Mouse (Mus musculus) fibroblast of lung, adult 2 months (primary cell): ENCODE data around the gene Adat1.

ENCODE experiments used
- DNase-seq: peaks from one replicate; pipeline ENCODE4 v3.0.0-alpha.2; 2011; ENCODE audit warnings: low read depth

Adat1 gene

DNA sequence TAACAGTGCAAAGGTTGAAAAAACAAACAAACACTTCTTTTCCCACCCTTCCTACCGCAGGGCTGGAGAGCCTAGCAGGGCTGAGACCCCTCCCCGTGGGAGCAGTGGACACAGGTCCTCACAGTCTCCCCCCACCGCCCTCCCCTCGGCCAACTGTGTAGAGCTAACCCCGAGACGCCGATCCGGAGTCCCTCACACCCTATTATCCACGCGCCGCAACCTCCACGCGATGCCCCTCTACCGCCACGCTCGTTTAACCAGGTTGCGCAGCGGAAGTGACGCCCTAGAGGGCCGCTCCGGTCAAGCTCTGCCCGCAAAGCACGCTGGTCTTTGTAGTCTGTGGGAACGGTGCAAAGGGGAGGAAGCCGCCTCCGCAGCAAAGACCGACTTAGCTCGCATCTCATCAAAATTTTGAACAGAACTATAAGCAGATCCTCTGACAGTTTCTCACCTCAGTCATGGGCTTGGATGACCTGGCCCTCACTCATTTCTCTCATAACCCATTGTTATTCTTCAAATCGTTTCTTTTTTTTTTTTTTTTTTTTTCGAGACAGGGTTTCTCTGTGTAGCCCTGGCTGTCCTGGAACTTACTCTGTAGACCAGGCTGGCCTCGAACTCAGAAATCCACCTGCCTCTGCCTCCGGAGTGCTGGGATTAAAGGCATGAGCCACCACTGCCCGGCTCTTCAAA lies at the start of gene Adat1:
Adat1 (minus strand) TSS at position 290 of the 690 bp plus-strand sequence.
- DNase-seq = peak; percentile 57

DNA sequence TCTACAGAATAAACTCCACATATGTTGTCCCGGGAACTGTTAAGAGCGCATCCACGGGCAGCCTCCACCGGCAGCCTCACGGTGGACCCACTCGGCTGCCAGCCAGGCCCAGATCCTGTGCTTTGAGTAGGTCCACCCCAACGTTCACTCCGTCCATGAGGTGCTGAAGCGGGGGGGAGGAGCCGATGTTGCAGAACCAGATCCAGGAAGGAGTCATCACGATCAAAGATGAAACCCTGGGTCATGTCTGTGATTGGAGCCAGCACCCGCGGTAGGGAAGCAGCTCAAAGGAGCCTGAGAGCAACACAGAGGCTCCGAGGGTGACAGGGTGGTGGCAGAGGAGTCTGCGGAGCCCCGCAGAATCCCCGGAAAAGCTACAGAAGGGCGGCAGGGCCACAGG lies 45.4 kb upstream of the Adat1 start:
- no peak for DNase-seq

DNA sequence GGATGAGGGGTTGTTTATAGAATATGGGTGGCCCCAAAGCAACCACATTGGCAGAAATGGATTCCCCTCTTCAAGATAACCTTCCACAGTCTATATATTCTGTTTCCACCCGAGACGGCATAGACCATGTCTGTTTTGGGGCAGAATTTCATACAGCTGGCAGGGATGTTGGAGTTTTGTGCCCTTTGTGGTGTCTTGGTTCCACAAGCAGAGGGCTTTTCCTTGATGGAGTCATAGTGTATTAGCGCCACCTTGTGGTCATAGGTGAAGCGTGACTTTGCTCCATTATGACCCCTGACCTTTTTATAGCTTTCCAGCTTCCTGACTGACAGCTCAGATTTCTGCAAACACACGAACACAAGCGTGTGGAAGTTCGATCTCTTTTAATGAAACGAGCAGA lies 42.5 kb upstream of the Adat1 start:
- peak; percentile 43 for DNase-seq

DNA sequence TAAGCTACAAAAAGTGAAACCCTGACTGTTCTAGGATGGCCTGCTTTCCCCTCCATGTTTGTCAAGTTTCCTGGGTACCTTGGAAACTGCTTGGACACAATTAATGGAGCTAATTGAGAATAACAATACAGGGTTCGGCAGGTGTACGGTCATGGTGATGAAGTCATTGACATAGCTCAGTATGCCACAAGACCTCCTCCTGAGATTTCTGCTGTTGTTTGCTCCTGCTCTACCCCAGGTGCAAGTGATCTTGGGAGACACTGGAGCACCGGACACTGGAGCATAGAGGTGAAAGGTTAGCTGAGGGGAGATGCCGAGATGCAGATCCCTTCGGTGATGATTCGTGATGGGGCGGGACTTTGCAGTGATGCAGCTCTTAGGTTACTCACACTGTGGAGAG lies 41.0 kb upstream of the Adat1 start:
- DNase-seq = no peak

DNA sequence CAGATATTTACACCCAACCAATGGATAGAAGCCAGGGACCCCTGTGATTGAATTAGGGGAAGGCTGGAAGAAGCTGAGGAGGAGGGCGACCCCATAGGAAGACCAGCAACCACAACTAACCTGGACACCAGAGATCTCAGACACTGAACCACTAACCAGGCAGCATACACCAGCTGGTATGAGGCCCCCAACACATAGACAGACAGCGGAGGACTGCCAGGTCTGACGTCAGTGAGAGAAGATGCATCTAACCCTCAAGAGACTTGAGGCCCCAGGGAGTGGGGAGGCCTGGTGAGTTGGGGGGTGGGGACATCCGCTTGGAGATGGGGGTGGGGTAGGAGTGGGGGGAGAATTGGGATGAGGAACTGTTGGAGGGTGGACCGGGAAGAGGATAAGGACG lies 38.6 kb upstream of the Adat1 start:
- no peak for DNase-seq

DNA sequence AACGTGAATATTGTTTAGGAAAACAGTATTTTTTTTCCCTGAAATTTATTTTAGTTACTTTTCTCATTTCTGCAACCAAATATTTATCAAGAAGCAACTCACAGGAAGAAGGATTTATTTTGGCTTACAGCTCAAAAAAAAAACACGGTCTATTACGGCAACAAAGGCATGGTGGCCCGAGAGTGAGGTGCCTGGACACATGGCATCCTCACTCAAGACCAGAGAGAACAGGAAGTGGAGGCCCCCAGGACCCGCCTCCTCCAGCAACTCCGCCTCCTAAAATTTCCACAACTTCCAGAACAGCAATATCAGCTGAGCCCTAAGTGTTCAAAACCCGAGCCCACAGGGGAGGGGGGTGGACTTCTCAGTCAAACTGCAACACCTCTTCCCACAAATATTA lies 37.4 kb upstream of the Adat1 start:
- no peak for DNase-seq

DNA sequence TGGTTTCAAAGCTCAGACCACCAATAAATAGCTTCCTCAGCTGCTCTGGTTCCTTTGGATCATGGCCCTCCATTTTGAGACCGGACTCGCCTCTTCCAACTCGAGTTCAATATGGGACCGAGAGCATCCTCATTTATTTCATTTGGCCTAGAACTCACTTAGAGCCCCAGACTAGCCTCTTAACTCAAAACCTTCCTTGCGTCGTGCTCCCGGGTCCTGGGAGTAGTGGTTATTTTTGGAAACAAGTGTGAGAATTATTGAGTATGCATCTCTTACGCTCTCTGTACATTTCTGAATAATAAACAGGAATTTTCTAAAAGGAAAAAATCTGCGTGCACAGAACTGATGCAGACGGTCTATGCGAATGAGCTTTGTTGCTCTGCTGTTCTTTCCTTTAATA lies 22.8 kb upstream of the Adat1 start, which contains the start of gene Gm6793:
Gm6793 (minus strand) TSS at position 101 of the 400 bp plus-strand sequence.
- DNase-seq = no peak

DNA sequence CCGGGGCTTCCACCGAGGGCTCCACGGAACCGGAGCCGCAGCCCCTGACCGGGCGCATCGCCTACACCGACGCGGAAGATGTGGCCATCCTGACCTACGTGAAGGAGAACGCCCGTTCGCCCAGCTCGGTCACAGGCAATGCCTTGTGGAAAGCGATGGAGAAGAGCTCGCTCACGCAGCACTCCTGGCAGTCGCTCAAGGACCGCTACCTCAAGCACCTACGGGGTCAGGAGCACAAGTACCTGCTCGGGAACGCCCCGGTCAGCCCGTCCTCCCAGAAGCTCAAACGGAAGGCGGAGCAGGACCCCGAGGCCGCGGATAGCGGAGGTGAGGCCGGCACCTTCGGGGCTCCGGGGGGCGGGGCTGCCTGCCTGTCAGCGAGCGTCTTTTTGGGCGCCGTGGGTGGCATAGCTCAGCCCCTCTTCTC lies 19.7 kb upstream of the Adat1 start:
- DNase-seq = no peak

DNA sequence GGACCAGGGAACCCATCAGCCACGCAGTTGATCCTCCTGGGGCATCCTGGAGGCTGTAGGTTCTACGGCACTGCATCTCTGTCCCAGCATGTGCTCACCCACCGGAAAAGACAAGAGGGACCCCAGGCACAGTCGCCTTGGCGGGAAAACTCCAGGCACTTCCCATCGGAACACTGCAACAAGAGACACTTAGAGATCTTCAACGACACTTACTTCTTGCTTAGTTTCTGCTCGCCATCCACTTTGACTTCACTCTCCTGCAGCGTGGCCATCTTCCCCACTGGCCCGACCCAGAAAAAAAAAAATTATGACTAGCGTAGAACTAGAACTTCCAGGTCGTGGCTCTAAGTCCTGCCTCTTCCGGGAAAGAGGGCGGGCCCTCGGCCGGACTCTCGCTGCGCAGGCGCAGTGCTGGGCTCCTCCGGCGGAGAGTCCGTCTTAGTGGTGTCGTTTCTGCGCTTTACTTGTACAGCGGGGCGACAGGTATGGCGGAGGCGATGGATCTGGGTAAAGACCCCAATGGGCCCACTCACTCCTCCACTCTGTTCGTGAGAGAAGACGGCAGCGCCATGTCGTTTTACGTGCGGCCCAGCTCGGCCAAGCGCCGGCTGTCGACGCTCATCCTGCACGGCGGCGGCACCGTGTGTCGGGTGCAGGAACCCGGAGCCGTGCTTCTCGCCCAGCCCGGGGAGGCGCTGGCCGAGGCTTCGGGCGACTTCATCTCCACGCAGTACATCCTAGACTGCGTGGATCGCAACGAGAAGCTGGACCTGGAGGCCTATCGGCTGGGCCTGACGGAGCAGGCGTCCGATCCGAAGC lies 19.1 kb upstream of the Adat1 start, which contains the start of the genes Kars and Terf2ip:
Kars (minus strand) TSS at position 327 of the 819 bp plus-strand sequence.
Terf2ip (plus strand) TSS at position 402 of the 819 bp plus-strand sequence.
- DNase-seq = peak; percentile 88

DNA sequence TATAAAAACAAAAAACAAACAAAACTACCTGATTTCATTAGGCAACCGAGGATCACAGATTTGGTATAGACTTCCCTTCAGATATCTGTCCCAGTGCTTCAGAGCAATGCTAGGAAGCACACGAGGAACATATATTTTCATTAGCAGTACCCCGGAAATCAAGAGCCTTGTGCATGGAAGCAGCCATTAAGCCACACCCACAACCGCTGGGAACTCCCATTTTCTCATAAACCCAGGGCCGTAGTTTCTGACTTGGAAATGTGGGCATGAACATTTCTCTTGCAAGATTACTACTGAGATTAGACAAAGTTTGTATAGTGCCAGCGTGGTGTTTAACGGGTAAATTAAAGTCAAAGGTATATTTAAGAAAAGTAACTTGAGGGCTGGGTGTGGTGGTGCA lies 17.5 kb upstream of the Adat1 start:
- no peak for DNase-seq

DNA sequence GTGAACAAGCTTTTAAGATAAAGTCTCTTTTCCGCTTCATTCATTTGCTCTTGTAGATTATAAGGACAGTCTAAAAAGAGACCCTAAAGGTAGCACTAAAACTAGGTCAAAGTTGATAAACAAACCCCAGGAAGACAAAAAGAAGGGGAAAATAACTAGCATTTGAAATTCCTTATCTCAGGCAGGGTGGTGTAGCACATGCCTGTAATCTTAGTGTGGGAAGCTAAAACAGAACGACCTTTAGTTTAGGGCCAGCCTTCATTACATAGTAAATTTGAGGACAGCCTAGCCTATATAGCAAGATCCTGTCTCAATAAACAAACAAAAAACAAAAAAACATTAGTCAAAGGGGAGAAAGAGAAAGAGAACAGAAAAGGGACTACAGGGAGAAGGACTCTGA lies 15.6 kb upstream of the Adat1 start:
- no peak for DNase-seq

DNA sequence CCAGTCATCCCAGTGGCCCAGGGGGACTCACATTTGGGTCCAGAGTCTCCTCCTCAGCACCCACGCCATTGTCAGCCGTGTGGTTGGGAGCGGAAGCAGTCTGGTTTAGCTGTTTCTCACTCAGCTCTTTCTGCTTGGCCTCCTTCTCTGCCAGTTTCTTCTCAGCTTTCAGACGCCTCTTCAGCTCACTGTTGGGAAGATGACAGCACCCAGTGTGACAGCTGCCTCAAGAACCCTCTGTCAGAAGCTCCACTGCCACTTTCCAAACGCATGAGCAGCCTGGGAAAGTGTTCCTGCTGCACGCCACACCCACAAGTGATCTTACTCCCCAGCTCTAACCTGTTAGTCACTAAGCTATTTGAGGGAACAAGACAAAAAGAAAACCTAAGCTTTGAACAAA lies 13.5 kb upstream of the Adat1 start:
- DNase-seq = no peak

DNA sequence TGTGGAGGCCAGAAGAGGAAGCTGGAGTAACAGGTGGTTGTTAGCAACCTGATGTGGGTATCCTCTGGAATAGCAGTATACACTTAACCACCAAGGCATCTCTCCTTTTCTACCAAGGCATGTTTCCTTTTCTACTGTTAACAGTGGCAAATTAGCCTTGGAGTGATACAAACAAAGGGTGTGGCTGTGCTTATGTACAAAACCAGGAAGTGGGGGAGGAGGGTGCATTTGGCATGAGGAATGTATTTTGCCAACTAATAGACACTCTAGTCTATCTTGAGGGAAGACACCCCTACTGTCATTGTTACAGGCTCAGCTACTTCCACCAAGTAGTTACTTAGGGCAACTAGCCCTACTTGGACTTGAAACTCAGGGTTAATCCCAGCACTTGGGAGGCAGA lies 12.7 kb upstream of the Adat1 start:
- no peak for DNase-seq

DNA sequence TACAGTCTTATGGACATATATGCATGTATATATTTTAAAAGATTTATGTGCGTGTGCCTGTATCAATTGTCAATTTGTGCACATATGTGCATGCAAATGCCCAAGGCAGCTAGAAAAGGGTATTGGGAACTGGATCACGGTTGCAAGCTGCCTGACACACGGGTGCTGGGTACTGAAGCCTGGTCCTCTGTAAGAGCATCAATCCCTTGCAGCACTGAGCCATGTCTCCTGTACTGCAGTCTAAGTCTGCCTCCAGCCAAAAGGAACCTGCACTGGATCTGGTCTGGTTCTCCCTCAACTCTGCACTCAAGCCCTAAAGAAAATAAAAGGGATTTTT lies 569 bp upstream of the Adat1 start:
- DNase-seq = no peak

DNA sequence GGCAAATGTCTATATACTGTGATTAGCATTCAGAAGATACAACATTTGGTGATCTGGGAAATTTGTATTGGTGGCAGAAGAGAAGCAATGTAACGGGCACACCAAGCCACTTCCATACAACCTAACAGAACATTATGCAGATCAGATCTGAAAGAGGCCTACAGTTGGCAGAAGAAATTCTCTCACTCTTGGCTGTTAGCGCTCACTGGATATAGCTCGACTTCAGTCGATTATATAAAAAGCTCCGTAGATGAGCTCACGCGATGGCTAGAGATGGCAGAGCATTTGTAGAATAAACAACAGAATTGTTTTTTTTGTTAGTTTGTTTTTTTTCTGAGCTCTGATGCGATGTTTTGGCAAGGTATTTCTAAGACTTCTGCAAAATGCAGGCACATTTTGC lies 824 bp downstream of the Adat1 start:
- DNase-seq = no peak

DNA sequence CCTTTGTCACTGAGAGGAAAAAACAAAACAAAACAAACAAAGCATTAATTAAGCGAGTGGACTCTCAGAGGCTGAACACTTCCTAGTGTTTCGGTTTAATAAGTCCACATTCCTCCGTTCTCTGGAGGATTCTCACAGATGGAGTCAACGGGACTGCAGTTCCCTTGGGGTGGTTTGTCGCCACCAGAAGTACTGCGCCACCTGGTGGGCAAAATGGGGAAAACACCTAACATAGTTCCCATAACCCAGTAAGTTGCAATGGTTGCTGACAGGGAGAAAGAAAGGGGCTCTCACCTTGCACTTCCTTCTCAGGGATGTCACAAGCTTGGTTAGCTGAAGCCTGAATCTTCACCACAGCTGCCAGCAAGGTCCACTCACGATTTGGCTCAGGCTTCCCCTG lies 2.2 kb downstream of the Adat1 start:
- DNase-seq = peak; percentile 31

DNA sequence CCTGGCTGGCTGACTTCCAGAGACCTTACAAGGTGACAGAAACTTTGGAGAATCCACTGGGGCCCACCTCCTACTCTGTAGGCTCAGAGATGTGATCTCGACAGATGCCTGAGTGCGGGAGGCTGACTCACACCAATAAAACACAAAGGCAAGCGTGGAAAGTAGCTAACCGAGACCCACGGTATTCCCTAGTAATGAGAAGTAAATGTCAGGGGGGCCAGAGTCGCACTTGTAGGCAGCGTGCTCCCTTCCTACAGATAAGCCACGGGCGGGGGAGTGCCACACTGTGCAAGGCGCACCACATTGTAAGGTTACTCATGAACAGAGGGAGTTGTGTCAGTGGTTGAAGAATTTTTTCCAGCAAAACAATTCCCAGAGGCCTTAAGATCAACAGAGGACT lies 7.6 kb downstream of the Adat1 start:
- DNase-seq = no peak

DNA sequence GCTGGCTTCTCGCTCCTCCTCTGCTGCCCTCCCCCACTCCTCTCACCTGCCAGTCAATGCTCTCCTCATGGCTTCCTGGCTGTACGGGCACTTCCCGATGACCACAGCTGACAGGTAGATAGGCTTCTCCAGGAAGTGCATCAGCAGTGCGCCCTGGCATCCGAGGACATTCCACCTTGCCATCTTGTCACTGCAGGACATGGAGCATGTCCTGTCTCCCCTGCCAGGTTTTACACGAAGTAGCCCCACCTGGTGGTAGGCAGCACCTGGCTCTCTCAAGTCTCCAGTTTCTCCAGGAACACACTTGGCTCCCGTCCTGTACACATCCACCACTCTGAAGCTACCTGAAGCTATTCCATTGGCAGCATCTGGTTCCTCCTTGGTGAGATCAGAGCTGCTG lies 10.0 kb downstream of the Adat1 start:
- DNase-seq = no peak

DNA sequence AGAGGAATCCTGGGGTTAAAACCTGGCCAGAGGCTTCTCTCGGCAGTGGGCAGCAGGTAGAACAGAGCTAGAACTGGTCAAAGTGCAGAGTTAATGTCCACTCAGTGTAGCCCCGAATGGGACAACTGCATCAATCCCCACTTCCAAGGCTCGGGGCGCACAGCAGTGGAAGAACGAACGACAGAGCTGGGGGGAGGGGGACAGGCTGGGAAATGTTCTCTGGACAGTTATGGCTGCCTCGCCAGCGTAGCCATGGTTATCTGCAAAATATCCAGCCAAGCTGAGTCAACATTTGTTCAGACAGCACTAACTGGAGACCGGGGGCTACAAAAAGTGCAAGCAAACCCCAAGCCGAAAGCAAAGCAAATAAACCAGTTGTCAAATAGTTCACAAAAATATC lies 14.0 kb downstream of the Adat1 start:
- no peak for DNase-seq

DNA sequence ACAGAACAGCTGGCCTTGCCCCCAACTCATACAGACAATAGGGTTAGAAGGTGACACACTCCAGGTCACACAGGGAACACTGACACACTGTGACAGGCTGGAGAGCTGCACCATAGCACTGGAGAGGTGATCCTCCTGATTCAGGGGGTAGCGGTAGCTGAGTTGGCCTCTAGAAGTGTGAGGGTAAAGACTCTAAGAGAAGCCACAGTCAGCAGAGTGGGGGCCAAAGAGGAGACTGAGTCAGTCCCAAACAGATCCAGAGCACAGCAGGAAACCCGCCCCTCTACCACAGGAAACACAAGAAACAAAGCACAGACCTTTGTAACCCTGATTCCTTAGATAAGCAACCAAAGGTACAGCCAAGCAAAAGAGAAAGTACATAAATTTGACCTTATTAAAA lies 15.8 kb downstream of the Adat1 start:
- no peak for DNase-seq

DNA sequence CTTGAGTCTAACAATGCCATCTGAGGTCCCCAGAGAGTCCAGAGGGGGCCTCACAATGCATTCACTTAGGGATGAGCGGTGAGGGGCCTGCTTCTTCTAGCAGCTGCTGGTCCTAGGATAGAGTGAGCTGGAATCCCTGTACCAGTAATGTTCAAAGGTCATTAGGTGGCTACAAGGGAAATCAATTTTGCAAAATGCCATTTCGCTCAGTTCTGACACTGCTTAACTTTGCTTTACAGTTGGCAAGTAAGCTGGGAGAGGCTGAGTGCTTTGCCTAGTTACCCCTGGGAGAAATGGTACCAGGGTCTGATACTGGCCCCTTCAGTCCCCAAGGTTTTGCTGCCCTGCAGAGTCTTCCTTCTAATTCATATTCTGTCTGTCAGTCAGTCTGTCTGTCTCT lies 16.4 kb downstream of the Adat1 start:
- DNase-seq = no peak

DNA sequence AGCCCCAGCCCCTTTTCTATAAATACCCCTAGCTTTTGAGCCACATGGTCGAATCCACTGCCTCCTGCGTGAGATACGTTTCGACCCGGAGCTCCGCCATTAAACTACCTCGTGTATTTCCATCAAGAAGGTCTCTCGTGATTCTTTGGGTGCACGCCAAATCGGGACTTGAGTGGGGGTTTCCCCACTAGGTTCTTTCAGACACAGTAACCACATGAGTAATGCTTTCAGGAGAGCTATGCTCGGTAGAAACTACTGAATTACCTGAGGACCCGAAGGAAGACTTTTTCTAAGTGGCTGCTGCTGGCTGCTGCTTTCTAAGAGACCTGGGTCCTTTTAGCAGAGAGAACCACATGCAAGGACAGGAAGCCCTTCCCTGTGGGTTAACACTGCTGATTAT lies 18.0 kb downstream of the Adat1 start:
- DNase-seq = no peak

DNA sequence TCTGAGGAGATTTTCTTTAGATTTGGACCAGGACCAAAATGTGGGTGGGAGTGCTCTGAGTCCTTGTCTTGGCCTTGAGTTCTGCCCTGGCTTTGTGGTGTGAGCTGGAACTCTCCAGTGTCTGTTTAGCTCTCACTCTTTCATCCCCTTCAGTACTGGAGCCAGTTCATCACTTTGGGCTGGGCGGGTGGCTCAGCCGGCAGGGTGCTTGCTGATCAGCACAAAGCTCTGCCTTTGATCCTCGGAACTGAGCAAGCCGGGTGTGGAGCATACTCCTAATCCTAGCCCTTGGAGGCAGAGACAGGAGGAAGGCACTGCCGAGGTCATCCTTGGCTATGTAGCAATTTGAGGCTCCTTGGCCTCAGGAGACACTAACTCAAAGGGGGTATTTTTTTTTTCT lies 23.1 kb downstream of the Adat1 start:
- no peak for DNase-seq

DNA sequence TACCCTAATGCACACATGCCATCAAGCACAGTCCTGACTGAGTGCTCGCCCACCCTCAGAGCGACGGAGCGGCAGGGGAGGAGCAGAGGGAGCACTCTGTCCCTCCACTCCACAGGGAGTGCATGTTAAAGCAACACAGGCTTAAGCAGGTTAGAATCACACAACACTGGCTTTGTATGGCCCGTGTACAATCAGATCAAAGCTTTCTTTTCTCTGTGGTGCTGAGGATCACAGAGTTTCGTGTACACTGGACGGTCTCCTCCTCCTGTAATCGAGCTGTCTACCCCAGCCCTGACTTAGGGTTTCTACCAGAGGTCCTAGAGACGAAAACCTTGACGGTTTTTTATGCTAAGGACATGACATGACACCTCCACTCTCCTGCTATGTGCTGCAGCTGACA lies 23.6 kb downstream of the Adat1 start:
- no peak for DNase-seq
